9 mouse cellular contexts compared by ENCODE assay signal in the genomic region with DNA sequence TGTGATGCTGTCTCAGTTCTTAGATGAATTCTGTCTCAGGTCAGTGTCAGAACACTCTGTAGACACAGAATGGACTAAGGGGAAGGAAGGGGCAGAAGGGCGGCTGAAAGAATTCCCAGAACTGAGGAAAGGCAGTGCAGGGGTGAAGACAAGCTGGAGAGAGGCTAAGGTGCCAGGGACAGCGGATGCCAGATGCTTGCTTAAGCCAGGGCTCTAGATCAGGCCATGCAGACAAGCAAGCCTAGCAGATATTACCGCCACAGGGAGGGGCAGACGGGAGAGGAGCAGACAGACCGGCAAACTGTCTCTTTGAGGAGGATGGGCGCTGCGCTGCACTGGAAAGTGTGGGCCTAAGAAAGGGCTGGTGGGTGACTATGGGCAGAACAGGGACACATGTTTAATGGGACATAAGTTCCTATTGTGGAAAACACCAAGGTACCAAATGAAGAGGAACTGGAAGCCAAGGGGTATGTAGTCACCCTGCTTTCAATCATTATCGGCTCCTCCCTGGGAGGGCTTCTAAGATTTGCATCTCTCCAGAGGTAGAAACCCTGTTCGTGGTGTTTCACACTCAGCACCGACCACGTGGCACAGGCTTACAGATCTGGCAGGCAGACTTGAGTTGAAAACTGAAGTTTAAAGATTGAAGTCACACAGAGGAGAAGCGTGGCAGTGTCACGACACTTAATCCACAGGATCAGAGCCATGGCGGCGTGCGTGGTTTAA. TPM values are rescaled to one million over a fixed set of nuclear protein-coding genes. Genes with fewer than 3 reads are reported as not detected.
DNase-seq lines count a peak whose midpoint lies in the region; ATAC-seq and TF ChIP-seq lines count a peak whose summit lies in the region.
"Had no signal": no experiment of that assay in that cellular context is flagged by ENCODE, and none has a peak within 500 bp of the region (broad histone marks: within the 10 kb centered on the region; RNA-seq: fewer than 3 reads in every experiment).

No protein-coding gene starts in this region.

- H3K4me2 ChIP-seq in intestine, embryonic 14.5 days (ENCODE audit: low read length) = no peak overlapping the region
- H3K4me2 ChIP-seq in intestine, postnatal 0 days (replicated peaks; ENCODE audit: low read depth) = no peak overlapping the region
- H3K4me2 ChIP-seq in intestine, embryonic 16.5 days (ENCODE audit: low read depth, low read length) = no peak overlapping the region

- TF ChIP-seq CTCF in intestine, postnatal 0 days (IDR thresholded peaks at IDR 0.05; ENCODE audit: low read depth) = no peak

- no peaks in the 10 kb centered on the region for H3K27me3 ChIP-seq in intestine, embryonic 14.5 days (replicated peaks; ENCODE audit: control insufficient read depth, insufficient read depth, low read length)
- H3K27me3 ChIP-seq in intestine, postnatal 0 days (replicated peaks; ENCODE audit: control insufficient read depth, insufficient read depth, low read length) = no peaks in the 10 kb centered on the region
- no peaks in the 10 kb centered on the region for H3K27me3 ChIP-seq in intestine, embryonic 16.5 days (replicated peaks; ENCODE audit: control insufficient read depth, insufficient read depth, low read length)

- H3K4me1 ChIP-seq in intestine, embryonic 14.5 days (replicated peaks; ENCODE audit: control insufficient read depth, insufficient read depth, low read length) = peaks cover 11% of the 10 kb centered on the region
- H3K4me1 ChIP-seq in intestine, postnatal 0 days (replicated peaks; ENCODE audit: control insufficient read depth, insufficient read depth, low read length) = 0 out of 2 replicates have a peak, but pooled peaks cover 10% of the 10 kb centered on the region
- peaks cover 45% of the 10 kb centered on the region for H3K4me1 ChIP-seq in intestine, embryonic 16.5 days (ENCODE audit: control insufficient read depth, insufficient read depth, low read length)

- 71% methylated on average over 16 of the region's 16 CpGs for WGBS in intestine, embryonic 14.5 days
- 77% methylated on average over 16 of the region's 16 CpGs for WGBS in intestine, postnatal 0 days
- WGBS in intestine, embryonic 16.5 days = 72% methylated on average over 16 of the region's 16 CpGs

- no peak overlapping the region for H3K4me3 ChIP-seq in intestine, embryonic 14.5 days (ENCODE audit: low read depth, low read length)
- H3K4me3 ChIP-seq in intestine, postnatal 0 days (ENCODE audit: low read depth, low read length) = no peak overlapping the region
- H3K4me3 ChIP-seq in intestine, embryonic 16.5 days (ENCODE audit: low read length) = no peak overlapping the region

- ATAC-seq in intestine, embryonic 14.5 days (replicated peaks; ENCODE audit: low FRiP score, low TSS enrichment, low read depth) = no peak
- ATAC-seq in intestine, postnatal 0 days = no peak
- no peak for ATAC-seq in intestine, embryonic 16.5 days
- ATAC-seq in cerebellum, adult (ENCODE audit: insufficient number of reproducible peaks, low FRiP score, low TSS enrichment) = no peak

- H3K36me3 ChIP-seq in intestine, embryonic 14.5 days (ENCODE audit: control insufficient read depth, insufficient read depth, low read length) = no peaks in the 10 kb centered on the region
- H3K36me3 ChIP-seq in intestine, postnatal 0 days (ENCODE audit: control insufficient read depth, insufficient read depth) = no peaks in the 10 kb centered on the region
- no peaks in the 10 kb centered on the region for H3K36me3 ChIP-seq in intestine, embryonic 16.5 days (ENCODE audit: control insufficient read depth, insufficient read depth, low read length)

- H3K27ac ChIP-seq in intestine, embryonic 14.5 days (ENCODE audit: low read depth) = peak overlapping the region; percentile 22; the same call in 1 of the 2 replicates
- no peak overlapping the region for H3K27ac ChIP-seq in intestine, postnatal 0 days (ENCODE audit: low read depth, low read length)
- H3K27ac ChIP-seq in intestine, embryonic 16.5 days (ENCODE audit: low read length) = peak overlapping the region; percentile 15; the same call in 1 of the 2 replicates

- DNase-seq in intestine, embryonic 14.5 days (ENCODE audit: low spot score) = no peak
- DNase-seq in adipocyte (ENCODE audit: low spot score) = peak; percentile 87
- DNase-seq in lung, postnatal 36 days = peak; percentile 53
- DNase-seq in left cerebral cortex, postnatal 4 days = no peak
- no peak for DNase-seq in layer of hippocampus, postnatal 14 days (ENCODE audit: low spot score in 2 of 2)
- DNase-seq: embryo, embryonic 11 days had no signal

- intact Hi-C loops in left cerebral cortex, postnatal 4 days (cut with DNase I) = loop anchor here (10.0 kb wide), 1 partner anchor 86 kb away; no protein-coding TSS in a partner anchor

- H3K9ac ChIP-seq in intestine, embryonic 14.5 days (ENCODE audit: low read length) = no peak overlapping the region
- H3K9ac ChIP-seq in intestine, postnatal 0 days (ENCODE audit: low read depth, low read length) = no peak overlapping the region
- peak overlapping the region; percentile 34; the same call in 1 of the 2 replicates for H3K9ac ChIP-seq in intestine, embryonic 16.5 days (ENCODE audit: low read depth, low read length)

- H3K9me3 ChIP-seq in intestine, embryonic 14.5 days (ENCODE audit: control insufficient read depth, low read length) = no peaks in the 10 kb centered on the region
- no peaks in the 10 kb centered on the region for H3K9me3 ChIP-seq in intestine, postnatal 0 days (ENCODE audit: control insufficient read depth)
- no peaks in the 10 kb centered on the region for H3K9me3 ChIP-seq in intestine, embryonic 16.5 days (ENCODE audit: control insufficient read depth, low read length)

RNA-seq across cellular contexts. Expression of a gene that starts 5.4 kb away (rescaled TPM):
- polyA plus RNA-seq in intestine, embryonic 14.5 days (2014; fragmentation: Nextera tagmentation; extraction: Ambion mirVana) = 17.9 and 18.7 TPM in 2 replicates
- polyA plus RNA-seq in intestine, postnatal 0 days (2015; fragmentation: Nextera tagmentation; extraction: Ambion mirVana) = 9.7 and 10.2 TPM in 2 replicates
- 15.2 and 16.6 TPM in 2 replicates for polyA plus RNA-seq in intestine, embryonic 16.5 days (2015; fragmentation: Nextera tagmentation; extraction: Ambion mirVana)
- 10 to 100 TPM in 1 of 2 experiments, 1 to 10 TPM in 1; 9.7 to 10.7 TPM for total RNA-seq in left cerebral cortex, postnatal 4 days (2021)
- 1 to 10 TPM; 5.2 to 6.1 TPM for total RNA-seq in layer of hippocampus, postnatal 14 days (2021)

RNA-seq across cellular contexts. Expression of a gene that starts 5.9 kb away (rescaled TPM):
- polyA plus RNA-seq in intestine, embryonic 14.5 days (2014; fragmentation: Nextera tagmentation; extraction: Ambion mirVana) = 157 and 163 TPM in 2 replicates
- polyA plus RNA-seq in intestine, postnatal 0 days (2015; fragmentation: Nextera tagmentation; extraction: Ambion mirVana) = 116 and 118 TPM in 2 replicates
- 136 and 151 TPM in 2 replicates for polyA plus RNA-seq in intestine, embryonic 16.5 days (2015; fragmentation: Nextera tagmentation; extraction: Ambion mirVana)
- 10 to 100 TPM; 93.0 to 96.0 TPM for total RNA-seq in left cerebral cortex, postnatal 4 days (2021)
- 10 to 100 TPM; 62.4 to 75.0 TPM for total RNA-seq in layer of hippocampus, postnatal 14 days (2021)

Comparison
In these comparisons a context has a peak if more than half of its experiments do, and no peak if none do; other contexts are left out.
1. DNase-seq: peak in adipocyte (single experiment) and lung, postnatal 36 days (single experiment); none in intestine, embryonic 14.5 days (single experiment), left cerebral cortex, postnatal 4 days (single experiment) and layer of hippocampus, postnatal 14 days (0 of 2).